Mouse (Mus musculus) cerebellum, postnatal 14 days (tissue): ENCODE measurements at regions not wholly inside any gene's neighbourhood (a gene's known extent, or its start where the extent isn't known, plus 50 kb on each side); places are given as distances from the start of the nearest gene placed in this dataset.

Experiments
- DNase-seq, 2 experiments: peaks; one replicate each; pipeline ENCODE4 v3.0.0; 2021; ENCODE audit warnings: mixed read lengths in 2 of 2

GRCm38 (mm10) chr15:97572639-97573038 lies 133.0 kb downstream of the Rpap3 start:
- DNase-seq: no peak

GRCm38 (mm10) chr15:97571885-97572284 lies 133.7 kb downstream of the Rpap3 start:
- DNase-seq: no peak

GRCm38 (mm10) chr15:97560096-97560495 lies 145.5 kb downstream of the Rpap3 start:
- DNase-seq: no peak

DNA sequence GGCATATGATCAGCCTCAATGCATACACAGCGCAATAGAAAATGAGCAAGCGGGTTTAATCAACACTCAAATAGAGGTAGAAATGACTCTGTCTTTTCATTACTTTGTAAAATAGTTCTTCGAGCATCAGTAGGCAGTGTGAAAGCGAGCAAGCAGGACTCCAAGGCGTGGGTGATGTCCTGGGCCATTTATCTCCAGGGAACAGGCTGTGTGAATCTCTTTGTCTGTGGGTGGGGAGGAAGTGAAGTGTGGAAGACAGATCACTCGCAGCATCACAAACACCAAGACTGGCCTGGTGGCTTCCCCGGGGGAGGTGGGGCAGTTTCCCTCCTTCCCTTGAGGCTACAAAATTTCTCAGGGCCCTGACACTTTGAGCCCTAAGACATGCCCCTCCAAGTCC lies 146.9 kb downstream of the Rpap3 start:
- DNase-seq: no peak

DNA sequence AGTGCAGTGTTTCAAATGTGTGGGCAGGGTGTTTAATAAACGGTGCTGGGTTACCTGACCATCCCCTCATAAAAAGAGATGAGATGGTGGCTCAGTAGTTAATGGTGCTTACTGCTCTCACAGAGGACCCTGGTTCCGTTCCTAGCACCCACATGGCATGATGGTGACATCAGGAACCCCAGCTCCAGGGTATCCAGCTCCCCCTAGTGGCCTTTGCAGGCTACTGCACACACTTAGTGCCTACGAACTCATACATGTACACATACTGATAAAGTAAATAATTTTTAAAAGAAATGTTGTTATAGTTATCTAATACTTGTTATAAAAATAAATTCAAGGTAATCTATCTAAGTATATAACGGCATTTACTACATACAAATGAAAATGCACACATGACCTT lies 157.3 kb downstream of the Rpap3 start:
- DNase-seq: no peak

- DNase-seq: no peak
Observed at GRCm38 (mm10) chr15:97545034-97545433, 160.6 kb downstream of the Rpap3 start.

DNA sequence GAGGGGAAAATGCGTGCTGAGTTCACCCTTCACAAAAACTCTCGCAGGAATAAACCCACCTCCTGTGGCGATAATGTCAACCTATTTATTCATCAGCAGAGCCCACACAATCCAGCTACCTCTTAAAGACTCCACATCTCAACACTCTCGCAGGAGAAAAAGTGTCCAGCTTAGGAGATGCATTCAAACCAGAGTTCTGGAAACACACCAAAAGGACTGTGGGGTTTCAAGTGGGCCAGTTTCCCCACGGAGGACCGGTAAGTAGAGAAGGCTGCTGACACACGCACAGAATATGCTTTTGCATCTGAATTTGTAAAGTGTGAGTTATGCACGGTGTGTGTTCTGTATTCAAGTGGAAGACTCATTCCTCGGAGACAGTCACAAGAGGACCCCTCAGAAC lies 164.0 kb downstream of the Rpap3 start:
- DNase-seq: no peak

DNA sequence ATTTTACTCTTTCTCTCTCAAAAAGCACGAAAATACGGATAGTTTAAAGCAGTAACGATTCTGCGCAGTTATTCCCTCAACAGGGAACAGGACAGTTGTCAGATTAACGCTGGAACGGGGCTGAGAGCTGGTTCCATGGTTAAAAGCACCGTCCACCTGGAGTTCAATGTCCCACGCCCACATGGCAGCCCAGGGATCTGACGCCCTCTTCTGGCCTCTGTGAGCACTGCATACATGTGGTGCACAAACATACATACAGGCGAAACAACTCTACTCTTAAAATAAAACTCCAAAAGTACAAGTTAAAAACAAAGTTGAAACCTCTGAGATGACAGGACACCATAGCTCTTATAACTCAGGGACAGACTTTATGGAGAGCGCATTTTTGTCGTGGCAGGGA lies 169.5 kb downstream of the Rpap3 start:
- no peak for DNase-seq

DNA sequence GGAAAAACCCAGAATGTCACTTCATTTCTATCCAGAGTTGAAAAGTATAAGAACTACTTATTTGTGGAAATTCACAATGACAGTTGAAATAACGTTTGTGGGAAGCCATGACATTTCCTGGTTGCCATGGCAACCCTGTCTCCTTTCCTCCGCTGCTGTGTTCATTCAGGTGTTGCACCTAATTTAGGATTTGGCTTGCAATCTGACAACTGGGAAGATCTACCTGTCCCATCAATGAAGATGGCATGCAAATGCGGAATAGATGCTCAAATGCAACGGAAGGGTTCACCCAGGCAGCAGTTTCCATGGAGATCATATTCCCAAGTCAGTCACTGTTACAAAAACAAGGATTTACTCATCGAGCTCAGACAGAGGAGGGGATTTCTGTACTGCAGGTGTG lies 170.7 kb downstream of the Rpap3 start:
- DNase-seq: peak; percentile 7 to 9

DNA sequence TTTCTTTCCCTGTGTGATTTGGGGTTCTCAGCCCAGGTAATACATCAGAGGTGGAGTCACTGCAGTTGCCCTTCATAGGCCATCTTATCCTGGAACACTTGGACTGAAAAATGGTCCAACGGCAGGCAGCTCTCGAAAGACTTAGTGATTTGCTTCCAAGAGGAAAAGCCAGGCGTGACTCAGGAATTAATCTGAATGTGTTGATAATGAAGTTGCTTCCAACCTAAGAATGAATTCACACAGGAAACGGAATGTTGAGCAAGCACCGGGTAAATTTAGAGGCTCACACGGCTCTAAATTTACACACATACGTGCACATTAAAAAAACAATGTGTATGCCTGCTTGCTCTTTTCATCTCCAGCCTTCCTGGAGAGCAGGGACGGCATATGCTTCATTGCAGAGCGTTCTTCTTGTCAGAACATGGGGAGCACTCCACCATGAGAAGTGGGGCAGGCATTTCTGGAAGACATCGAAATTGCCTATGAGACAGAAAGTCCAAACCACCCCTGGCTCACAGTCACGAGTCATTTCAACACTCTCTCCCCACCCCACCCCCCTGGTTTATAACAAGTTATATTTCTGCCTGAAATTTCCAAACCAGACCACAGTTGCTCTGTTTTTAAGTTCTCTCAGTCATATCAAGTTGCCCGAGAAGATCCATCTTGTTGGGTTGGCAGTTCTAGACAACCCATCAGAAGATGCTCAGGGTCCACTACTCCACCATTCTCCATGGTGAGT lies 171.9 kb downstream of the Rpap3 start:
- DNase-seq: no peak

DNA sequence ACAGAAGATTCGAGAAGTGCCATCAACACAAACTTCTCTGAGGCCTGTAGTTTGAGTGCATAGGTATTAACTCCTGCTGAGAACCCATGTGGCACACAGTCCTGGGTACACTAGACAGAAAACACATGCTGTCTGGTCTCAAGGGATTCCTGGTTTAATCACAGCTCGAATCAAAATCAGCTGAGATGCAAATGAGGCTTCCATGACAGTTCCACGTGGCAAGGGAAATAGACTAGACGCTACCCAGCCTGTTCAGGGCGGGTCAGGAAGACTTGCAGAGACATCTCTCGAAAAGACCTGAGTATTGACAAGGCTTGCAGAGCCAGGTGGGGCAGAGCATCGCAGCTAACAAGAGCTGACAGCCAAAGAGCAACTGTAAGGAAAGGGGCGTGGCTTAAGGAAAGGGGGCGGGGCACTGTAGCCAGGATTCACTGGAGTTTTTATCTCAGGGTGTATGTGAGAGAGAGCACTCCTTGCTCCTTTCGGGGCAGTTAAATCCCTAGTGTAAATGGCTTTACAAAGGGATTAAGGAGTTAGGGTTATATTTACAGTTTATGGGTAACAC lies 173.2 kb downstream of the Rpap3 start:
- no peak for DNase-seq

DNA sequence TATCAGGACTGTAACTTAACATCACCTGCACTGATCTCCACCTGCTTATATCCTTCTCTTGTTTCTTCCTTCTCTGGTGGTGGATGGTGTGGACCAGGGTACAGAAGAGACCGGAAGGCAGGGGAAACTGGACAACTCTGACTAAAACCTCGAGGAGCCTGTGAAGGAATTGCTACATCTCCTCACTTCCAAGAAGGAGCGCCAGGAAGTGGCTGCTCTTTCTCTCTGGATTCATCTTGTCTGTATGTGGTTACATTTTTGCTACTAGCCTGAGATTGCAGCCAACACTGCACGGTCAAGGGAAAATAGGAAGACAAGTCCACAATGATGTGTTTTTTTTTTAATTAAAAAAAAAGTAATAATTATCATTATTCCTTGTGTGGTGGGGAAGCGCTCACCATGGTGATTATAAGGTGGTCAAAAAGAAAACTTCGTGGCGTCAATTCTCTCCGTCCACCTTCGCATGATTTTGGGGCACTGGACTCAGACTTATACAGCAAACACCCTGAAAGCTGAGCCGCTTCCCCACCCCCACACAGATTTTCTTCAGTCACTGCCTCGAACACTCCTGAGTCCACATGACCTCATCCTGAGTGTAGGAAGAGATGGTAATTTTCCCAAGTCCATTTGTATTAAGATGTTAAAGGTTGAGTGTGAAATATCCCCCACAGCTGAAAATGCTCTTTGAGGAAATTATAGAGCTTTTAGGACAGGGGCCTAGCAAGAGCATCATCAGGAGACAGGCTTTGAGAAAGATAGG lies 177.2 kb downstream of the Rpap3 start:
- no peak for DNase-seq

GRCm38 (mm10) chr15:97520395-97520794 lies 185.2 kb downstream of the Rpap3 start:
- DNase-seq: no peak

DNA sequence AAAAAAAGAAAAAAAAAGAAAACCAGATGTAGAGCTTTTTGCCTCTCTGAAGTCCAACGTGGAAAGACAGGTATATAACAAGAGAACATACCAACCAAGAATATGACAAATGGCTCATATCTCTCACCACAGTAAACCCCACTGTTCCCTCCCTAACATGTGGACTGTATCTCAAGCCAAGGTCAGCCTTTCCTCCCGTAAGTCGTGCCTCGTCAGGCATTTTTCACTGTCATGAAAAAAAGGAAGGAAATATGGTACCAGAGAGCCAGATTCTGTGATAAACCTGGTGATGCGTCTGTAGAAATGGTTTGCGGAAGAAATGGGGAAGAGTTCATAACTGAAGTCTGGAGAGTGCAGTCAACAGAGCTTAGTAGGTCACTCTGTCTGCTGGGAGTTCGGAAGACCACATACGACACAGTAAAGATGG lies 185.7 kb downstream of the Rpap3 start:
- DNase-seq: no peak

- peak; percentile 10 to 35 for DNase-seq
Observed at GRCm38 (mm10) chr15:97517926-97518325, 187.7 kb downstream of the Rpap3 start.

DNA sequence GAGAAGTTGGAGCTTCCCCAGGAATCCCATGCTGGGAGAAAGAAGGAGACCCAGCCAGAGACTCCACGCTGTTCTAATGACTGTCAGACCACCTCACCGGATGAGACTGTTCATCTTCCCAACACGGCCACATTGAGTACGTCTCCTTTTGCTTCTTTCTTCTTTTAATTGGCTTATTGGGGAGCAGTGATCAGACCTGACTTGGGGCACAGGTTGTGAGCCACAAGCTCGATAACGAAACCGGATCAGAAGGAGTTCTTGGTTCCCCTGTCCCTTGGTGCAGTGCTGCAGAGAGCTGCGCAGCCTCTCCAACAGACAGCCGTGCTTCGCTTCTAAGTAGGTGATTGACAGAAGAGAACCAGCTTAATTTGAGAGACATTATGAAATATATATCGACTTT lies 188.4 kb downstream of the Rpap3 start:
- DNase-seq: no peak

- no peak for DNase-seq
Observed at GRCm38 (mm10) chr15:97515773-97516172, 189.9 kb downstream of the Rpap3 start.

DNA sequence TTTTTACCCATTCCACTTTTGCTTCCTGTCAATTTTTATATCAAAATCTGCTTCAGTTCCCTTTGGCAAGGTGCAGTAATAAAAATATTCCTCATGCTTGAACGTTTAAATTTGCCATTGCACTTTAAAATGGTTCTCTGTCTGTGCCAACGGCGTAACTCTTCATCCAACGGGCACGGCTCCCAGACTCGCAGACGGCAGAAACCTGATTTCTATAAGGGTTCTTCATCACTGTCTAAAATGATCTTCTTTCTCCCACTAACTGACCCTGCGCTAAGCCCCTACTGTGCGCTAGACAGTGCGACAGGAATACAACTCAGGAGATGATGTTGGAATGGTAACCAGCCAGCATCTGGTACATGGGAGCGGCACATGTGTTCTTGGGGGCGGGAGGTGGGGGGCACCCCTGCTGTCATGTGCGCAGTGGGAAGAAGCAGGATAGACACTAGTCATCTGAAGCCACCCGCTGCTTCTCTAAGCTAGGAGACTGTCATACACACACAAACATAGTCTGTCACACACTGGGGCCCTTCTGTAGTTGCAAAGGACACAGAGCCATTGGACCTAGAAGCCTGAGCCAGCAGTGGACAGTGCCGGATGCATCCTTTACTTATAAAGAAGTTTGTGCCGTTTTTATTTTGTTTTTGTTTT lies 197.8 kb downstream of the Rpap3 start:
- DNase-seq: peak; percentile 48 to 63

- no peak for DNase-seq
Observed at GRCm38 (mm10) chr15:97507176-97507575, 198.4 kb downstream of the Rpap3 start.

GRCm38 (mm10) chr15:97505715-97506114 lies 199.9 kb downstream of the Rpap3 start:
- DNase-seq: no peak

DNA sequence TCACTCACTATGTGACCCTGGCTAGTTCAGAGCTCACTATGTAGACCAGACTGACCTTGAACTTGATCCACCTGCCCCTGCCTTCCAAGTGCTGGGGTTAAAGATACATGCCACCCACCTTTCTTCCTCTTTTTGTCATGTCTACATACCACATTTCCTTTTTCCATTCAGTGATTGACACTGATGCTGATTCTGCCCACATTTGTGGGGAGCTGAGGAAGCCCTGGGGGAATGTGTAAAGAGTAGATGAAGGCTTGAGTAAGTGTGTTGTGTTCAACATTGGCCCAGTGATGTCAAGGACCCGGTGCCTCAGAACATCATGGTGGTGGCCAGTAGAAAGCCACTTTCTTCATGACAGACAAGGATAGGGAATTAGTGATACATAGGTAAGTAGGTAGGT lies 201.3 kb downstream of the Rpap3 start:
- no peak for DNase-seq

GRCm38 (mm10) chr15:97502056-97502455 lies 203.6 kb downstream of the Rpap3 start:
- DNase-seq: peak in 1 of 2 experiments; percentile 9

GRCm38 (mm10) chr15:97501420-97501819 lies 204.2 kb downstream of the Rpap3 start:
- peak; percentile 33 for DNase-seq
